Mouse (Mus musculus) limb, embryonic 15.5 days (tissue): Measurements from ENCODE around the gene Atg4b. TPM values are rescaled to one million over a fixed set of nuclear protein-coding genes. Genes with fewer than 3 reads are reported as not detected.
"Not testable (repeated sequence)": the region's sequence is repeated elsewhere in the genome, so short reads cannot be mapped to it uniquely, and the experiment has no call there.

Experiments used
- ATAC-seq: fragments of 200-750 bp; cut with Nextera tagmentation; 2 replicates; pipeline ENCODE4 v1.8.0; 2017; ENCODE audit warnings: low read depth, moderate TSS enrichment; ENCODE audit not compliant: insufficient number of reproducible peaks, low FRiP score, low TSS enrichment
- H3K27ac ChIP-seq: fragments of 300-500 bp; sonication (generic); 2 replicates; pipeline ENCODE4 v1.5.1; 2015; ENCODE audit warnings: moderate library complexity, mild to moderate bottlenecking, inconsistent platforms
- H3K27me3 ChIP-seq: fragments of 300-500 bp; sonication (generic); 2 replicates; pipeline ENCODE4 v1.6.1; 2015; ENCODE audit warnings: inconsistent platforms
- H3K36me3 ChIP-seq: fragments of 300-500 bp; sonication (generic); 2 replicates; pipeline ENCODE4 v1.6.1; 2015; ENCODE audit warnings: inconsistent platforms
- H3K4me1 ChIP-seq: fragments of 300-500 bp; sonication (generic); 2 replicates; pipeline ENCODE4 v1.6.1; 2015; ENCODE audit warnings: inconsistent platforms
- H3K4me2 ChIP-seq: fragments of 300-500 bp; sonication (generic); 2 replicates; pipeline ENCODE4 v1.6.1; 2015; ENCODE audit warnings: mild to moderate bottlenecking, inconsistent platforms
- H3K4me3 ChIP-seq: fragments of 300-500 bp; sonication (generic); 2 replicates; pipeline ENCODE4 v1.5.1; 2015; ENCODE audit warnings: mild to moderate bottlenecking, inconsistent platforms
- H3K9ac ChIP-seq: fragments of 300-500 bp; sonication (generic); 2 replicates; pipeline ENCODE4 v1.6.1; 2015; ENCODE audit warnings: inconsistent platforms
- H3K9me3 ChIP-seq: fragments of 300-500 bp; sonication (generic); 2 replicates; pipeline ENCODE4 v1.6.1; 2016; ENCODE audit warnings: inconsistent platforms
- WGBS: fragments of 180-500 bp; shearing (Covaris S2); methylation state at CpG from one replicate; pipeline ENCODE4 v1.1.7; 2015; 5-methylcytosine and 5-hydroxymethylcytosine counted together
- polyA plus RNA-seq: library from polyadenylated mRNA; unstranded; fragments of >200 nt; fragmentation: Nextera tagmentation; extraction: Ambion mirVana; gene quantifications from 2 replicates; pipeline ENCODE4 v1.2.1, GENCODE M21; 2015

Gene Atg4b
- polyA plus RNA-seq, 1 experiment from 2014 or later: 74.5 TPM

DNA sequence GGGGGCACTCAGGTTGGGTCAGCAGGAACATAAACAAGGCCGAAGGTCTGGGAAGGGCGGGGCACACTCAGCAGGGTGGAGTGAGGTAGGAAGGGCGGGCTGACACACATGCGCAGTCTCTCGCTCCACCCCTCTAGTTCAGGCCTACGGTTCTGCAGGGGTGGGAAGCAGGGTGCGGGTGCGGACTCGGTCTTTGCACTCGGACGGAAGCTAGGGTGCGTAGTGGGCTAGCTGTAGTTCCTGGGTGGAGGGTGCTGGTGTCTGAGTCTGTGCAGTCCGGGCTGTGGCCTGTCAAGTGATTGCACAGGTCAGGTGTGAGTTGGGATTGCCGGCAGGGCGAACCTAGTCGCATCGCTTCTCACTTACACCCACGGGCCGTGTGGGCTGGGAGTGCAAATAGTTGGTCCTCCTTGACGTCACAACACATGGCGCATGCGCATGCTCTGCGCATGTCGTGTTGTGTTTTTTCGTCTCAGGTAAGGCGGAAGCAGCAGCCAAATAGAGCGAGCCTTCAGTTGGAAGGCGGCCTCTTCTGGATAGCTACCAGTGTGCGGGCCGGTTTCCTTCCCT lies 73.9 kb downstream of the Atg4b start:
- Histone ChIP-seq H3K36me3 (peaks cover 23% of the 10 kb centered on the region), H3K27me3 (no peaks in the 10 kb centered on the region), H3K9ac (peak overlapping the region; percentile 65), H3K4me2 (peak overlapping the region; percentile 75), H3K4me1 (peaks cover 14% of the 10 kb centered on the region), H3K27ac (peak overlapping the region; percentile 98), H3K4me3 (peak overlapping the region; percentile 65), H3K9me3 (no peaks in the 10 kb centered on the region)
- WGBS: under 1% methylated on average over 30 of the region's 30 CpGs
- peak; percentile 97 for ATAC-seq

DNA sequence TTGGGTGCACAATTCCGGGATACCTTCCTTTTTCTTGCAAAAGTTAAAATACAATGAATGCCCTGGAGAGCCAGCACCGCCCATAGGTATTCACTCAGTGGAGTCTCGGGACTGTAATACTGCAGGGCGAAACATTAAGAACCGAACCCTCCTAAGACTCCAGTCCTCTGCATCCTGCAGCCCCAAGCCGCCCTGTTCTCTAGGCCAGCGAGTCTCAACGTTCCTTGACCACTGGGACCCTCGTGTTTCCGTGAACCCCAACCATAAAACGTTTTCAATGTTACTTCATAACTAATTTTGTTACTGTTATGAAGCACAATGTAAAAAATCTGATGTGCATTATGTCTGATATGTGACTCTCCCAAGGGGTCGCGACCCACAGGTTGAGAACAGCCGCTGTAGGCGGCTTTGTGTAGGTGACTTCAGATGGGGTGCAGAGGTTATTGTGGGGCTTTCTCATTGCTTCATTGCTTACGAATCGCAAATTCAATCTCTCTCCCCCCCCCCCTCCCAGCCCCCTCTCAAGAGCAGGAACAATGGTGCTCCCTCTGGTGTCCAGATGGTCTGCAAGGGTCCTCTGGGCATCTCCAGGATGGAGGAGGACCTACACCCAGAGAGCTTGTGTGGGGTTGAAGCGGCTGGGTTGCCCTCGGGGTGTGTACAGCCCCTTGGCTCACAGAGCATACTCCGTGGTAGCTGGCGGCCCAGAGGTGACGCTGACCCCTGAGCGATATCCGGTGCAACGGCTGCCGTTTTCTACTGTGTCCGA lies 74.7 kb downstream of the Atg4b start:
- no peak for ATAC-seq
- Histone ChIP-seq H3K27ac (peak overlapping the region; percentile 98), H3K4me1 (peaks cover 14% of the 10 kb centered on the region), H3K4me3 (peak overlapping the region; percentile 65), H3K4me2 (peak overlapping the region; percentile 75), H3K27me3 (no peaks in the 10 kb centered on the region), H3K9ac (peak overlapping the region; percentile 65; the same call in 1 of the 2 replicates), H3K36me3 (peaks cover 17% of the 10 kb centered on the region), H3K9me3 (no peaks in the 10 kb centered on the region)
- 38% methylated on average over 27 of the region's 27 CpGs for WGBS

DNA sequence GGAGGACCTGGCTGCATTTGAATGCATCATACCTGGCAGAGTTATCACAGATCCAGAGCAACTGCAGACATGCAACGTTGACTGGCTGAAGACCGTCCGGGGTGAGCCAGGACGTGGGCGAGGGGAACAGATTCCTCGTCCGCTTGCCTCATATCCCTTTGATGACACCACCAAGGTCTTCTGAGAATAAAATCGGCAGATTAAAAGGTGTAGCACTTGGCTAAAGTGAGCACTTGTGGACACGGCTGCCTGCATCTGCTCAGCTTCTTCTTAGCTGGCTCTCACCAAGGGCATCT lies 75.2 kb downstream of the Atg4b start:
- no peak overlapping the region for H3K27ac ChIP-seq
- no peak overlapping the region; the same call in 1 of the 2 replicates for H3K4me2 ChIP-seq
- peaks cover 12% of the 10 kb centered on the region for H3K36me3 ChIP-seq
- no peaks in the 10 kb centered on the region for H3K27me3 ChIP-seq
- 94% methylated on average over 9 of the region's 9 CpGs for WGBS
- H3K4me1 ChIP-seq: peaks cover 14% of the 10 kb centered on the region
- ATAC-seq: no peak
- H3K9ac ChIP-seq: no peak overlapping the region
- H3K4me3 ChIP-seq: 0 out of 2 replicates have a peak overlapping the region, but pooled peaks have one; percentile 65
- H3K9me3 ChIP-seq: no peaks in the 10 kb centered on the region

DNA sequence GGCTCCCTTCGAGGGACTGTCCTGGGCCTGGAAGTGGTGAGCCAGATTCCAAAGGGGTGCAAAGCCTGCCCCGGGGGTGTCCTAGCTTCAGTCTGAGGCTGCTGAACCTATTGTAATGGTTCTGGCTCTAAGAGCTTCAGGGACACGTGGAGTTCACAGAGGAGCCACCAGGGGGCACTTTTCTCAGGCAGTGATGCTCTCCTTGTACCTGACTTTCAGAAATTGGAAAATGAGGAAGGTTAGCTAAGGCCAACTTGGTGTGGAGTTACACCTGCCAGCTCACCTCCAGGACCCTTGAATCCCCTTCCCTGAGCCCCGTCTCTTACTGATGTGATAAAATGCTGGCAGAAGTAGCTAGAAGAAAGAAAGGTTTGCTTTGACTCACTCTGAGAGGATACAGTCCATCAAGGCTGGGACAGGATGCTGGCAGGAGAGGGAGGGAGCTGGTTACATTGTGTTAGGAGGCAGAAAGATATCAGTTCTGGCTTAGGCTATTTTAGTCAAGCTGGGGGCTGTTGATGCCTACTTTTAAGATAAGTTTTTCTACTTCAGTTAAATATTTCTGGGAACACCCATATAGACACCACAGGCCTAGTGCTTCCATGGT lies 81.6 kb downstream of the Atg4b start:
- WGBS: 70% methylated on average over 3 of the region's 4 CpGs
- not testable (repeated sequence) for H3K9me3 ChIP-seq, H3K4me3 ChIP-seq, H3K27me3 ChIP-seq, H3K27ac ChIP-seq, ATAC-seq, H3K9ac ChIP-seq, H3K4me1 ChIP-seq, H3K4me2 ChIP-seq
- peaks cover 36% of the 10 kb centered on the region for H3K36me3 ChIP-seq

DNA sequence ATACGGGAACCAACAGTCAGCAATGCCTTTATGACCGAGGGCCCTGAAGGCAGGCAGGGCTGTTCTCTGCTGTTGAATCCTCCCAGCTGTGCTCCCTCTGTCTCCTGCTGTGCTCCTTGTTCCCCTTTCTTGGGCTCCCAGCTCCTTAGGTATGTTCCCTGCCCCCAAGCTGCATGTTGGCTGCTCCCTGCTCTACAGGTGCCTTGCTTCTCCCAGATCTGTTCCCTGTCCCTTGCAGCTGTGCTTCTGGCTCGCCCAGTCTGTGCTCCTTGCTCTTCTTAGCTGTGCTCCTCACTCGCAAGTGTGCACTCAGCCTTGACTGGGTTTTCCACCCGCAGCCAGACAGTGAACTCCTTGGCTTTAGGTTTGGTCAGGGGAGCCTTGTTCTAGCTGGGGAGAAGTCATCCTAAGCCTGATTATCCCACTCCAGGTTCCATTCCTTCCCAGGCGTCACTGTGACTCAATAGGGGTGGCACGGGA lies 83.4 kb downstream of the Atg4b start:
- H3K4me2 ChIP-seq: no peak overlapping the region
- H3K9me3 ChIP-seq: no peaks in the 10 kb centered on the region
- no peaks in the 10 kb centered on the region for H3K4me1 ChIP-seq
- peaks cover 36% of the 10 kb centered on the region for H3K36me3 ChIP-seq
- WGBS: 88% methylated on average over 7 of the region's 7 CpGs
- no peak for ATAC-seq
- no peak overlapping the region for H3K9ac ChIP-seq
- H3K27ac ChIP-seq: no peak overlapping the region
- no peak overlapping the region for H3K4me3 ChIP-seq
- no peaks in the 10 kb centered on the region for H3K27me3 ChIP-seq

DNA sequence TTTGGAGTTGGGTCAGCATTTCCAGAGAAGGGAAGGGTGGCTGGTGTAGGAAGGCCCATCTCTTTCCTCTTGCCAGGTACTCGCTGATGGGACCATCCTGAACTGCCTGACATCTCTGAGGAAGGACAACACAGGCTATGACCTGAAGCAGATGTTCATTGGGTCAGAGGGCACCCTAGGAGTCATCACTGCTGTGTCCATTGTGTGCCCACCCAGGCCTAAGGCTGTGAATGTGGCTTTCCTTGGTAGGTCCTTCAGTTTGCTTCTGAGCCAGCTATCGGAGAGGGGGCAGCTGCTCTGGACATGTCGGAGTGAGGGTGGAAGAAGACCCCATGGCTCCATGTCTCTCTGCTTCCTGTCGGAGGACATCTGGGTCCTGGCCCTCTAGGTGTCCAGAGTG lies 83.9 kb downstream of the Atg4b start:
- Histone ChIP-seq H3K27ac (no peak overlapping the region), H3K9me3 (no peaks in the 10 kb centered on the region), H3K9ac (no peak overlapping the region), H3K4me1 (no peaks in the 10 kb centered on the region), H3K36me3 (peaks cover 31% of the 10 kb centered on the region), H3K4me3 (no peak overlapping the region), H3K4me2 (no peak overlapping the region), H3K27me3 (no peaks in the 10 kb centered on the region)
- 82% methylated on average over 4 of the region's 4 CpGs for WGBS
- no peak for ATAC-seq

DNA sequence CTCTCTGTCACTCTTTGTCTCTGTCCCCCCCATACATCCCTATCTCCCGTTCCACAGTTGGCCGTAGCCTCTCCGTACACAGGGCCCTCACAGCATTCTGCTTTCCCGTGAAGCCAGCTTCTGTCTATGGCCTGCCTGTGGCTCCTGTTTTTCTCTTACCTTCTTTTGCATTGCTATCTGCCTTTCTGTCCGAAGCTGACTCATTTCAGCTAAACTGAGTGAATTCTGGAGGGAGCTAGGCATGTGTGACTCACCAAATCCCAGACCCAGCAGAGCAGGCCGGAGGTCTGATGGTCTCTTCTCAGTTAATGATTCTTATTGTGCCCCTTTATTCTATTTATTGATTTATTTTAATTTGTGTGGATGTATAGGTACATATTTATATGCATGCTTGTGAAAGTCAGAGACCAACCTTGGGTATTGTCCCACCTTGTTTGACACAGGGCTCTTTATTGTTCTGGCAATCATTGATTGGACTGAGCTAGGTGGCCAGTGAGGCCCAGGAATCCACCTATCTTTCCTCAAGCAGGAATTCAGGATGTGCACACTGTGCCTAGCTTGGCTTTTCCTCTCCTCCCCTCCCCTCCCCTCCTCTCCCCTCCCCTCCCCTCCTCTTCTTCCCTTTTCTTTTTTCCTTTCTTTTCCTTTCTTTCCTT lies 84.7 kb downstream of the Atg4b start:
- Histone ChIP-seq H3K4me3 (no peak overlapping the region), H3K36me3 (peaks cover 31% of the 10 kb centered on the region), H3K9me3 (no peaks in the 10 kb centered on the region), H3K27me3 (no peaks in the 10 kb centered on the region), H3K4me2 (no peak overlapping the region), H3K4me1 (no peaks in the 10 kb centered on the region), H3K9ac (no peak overlapping the region), H3K27ac (no peak overlapping the region)
- ATAC-seq: no peak
- 93% methylated on average over 6 of the region's 6 CpGs for WGBS

DNA sequence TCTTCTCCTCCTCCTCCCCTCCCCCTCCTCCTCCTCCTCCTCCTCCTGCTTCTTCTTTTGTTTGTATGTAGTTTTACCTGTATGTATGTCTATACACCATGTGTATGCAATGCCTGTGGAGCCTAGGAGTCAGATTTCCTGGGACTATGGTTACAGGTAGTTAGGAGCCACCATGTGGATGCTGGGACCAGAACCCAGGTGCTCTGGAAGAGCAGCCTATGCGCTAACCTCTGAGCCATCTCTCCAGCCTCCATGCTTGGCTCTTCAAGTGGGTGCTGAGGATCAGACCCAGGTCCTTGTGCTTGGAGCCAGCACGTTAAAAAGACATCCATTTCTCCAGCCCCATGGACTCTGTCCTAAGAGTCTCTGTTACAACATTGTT lies 85.2 kb downstream of the Atg4b start:
- Histone ChIP-seq H3K4me2 (no peak overlapping the region), H3K9me3 (no peaks in the 10 kb centered on the region), H3K36me3 (peaks cover 31% of the 10 kb centered on the region), H3K9ac (no peak overlapping the region), H3K27ac (no peak overlapping the region), H3K27me3 (no peaks in the 10 kb centered on the region), H3K4me1 (no peaks in the 10 kb centered on the region), H3K4me3 (no peak overlapping the region)
- WGBS: 94% methylated on average over 2 of the region's 2 CpGs
- no peak for ATAC-seq

DNA sequence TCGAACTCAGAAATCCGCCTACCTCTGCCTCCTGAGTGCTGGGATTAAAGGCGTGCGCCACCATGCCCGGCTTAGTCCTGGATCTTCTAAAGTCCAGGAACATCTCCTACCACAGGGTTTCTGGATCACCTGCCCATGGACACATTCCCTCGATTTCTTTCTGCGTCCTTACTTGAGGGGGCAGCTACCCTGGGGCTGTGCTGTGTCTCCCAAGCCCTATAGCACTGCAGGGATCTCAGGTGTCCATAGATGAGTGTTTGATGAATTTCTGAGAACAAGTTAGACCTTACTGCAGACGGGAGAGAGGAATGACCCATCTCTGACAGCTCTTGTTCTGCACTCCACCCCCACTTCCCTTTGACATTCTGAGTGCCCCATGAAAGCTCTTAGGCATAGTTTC lies 86.0 kb downstream of the Atg4b start:
- Histone ChIP-seq H3K4me3 (no peak overlapping the region), H3K9me3 (no peaks in the 10 kb centered on the region), H3K36me3 (peaks cover 31% of the 10 kb centered on the region), H3K9ac (no peak overlapping the region), H3K27me3 (no peaks in the 10 kb centered on the region), H3K4me1 (no peaks in the 10 kb centered on the region), H3K4me2 (no peak overlapping the region), H3K27ac (no peak overlapping the region)
- 94% methylated on average over 8 of the region's 8 CpGs for WGBS
- ATAC-seq: no peak

DNA sequence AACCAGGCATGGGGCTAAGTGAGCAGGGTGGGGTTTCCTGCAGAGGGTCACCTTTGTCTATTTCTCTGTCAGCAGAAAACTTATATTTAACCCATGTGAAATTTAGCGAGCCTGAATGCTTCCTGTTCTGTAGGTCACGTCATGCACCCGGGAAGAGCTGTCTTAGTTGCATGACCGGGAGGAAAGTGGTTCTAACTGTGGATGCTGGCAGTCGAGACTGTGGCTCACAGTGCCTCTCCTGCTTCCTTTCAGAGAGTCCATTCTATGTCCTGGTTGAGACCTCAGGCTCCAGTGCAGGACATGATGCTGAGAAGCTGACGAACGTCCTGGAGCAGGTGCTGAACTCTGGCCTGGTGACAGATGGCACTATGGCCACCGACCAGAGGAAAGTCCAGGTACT lies 87.3 kb downstream of the Atg4b start:
- H3K27ac ChIP-seq, H3K27me3 ChIP-seq, ATAC-seq, H3K4me1 ChIP-seq, H3K9ac ChIP-seq, H3K9me3 ChIP-seq, H3K4me2 ChIP-seq, H3K4me3 ChIP-seq: not testable (repeated sequence)
- peaks cover 31% of the 10 kb centered on the region for H3K36me3 ChIP-seq
- WGBS: 92% methylated on average over 8 of the region's 8 CpGs
